Mouse (Mus musculus) brain, embryonic 18.5 days (tissue): ENCODE measurements around the gene Spats2.

ENCODE experiments used
- DNase-seq: peaks from one replicate; pipeline ENCODE4 v3.0.0-alpha.2; 2012; ENCODE audit warnings: low read depth, low spot score

Gene Spats2

DNA sequence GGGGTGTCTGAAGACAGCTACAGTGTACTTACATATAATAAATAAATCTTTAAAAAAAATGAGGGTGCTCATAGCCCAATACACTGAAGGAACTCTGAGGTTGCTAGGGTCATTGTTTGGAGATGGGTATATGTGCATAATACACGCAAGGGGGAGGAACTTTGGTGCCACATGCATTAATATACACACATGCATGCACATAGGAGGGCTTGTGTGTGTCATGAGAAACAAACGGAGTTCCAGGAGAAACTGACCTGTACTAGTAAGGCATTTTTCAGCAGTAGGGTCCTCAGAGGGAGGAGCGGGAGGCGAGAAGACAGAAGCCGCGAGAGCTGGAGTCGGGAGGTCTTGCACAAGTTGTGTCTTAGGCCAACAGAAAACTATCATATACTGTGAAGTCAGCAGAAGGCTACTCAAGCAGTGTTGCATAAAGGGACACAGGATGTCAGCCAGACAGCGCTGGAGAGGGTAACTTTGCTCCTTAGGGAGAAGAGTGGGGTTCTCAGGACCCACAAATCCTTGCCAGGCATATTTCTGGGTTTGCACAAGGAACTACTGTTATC is 133.5 kb downstream of the Spats2 start:
- DNase-seq, result no peak

DNA sequence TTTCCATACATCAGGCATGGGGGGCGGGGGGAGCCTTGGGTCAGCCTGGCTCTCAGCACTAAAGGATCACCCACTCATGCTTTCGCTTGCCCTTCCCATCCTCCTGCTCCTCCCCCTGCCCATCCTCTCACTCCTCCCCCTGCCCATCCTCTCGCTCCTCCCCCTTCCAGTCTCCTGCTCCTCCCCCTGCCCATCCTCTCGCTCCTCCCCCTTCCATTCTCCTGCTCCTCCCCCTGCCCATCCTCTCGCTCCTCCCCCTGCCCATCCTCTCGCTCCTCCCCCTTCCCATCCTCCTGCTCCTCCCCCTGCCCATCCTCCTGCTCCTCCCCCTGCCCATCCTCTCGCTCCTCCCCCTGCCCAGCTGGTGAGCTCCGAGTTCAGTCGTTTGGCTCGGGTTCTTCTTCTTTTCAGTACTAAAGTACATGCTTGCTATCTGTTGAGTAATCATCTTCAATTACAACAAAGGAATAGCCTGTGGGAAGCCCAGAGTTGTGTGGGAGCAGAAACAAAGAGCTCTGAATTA is 134.1 kb downstream of the Spats2 start:
- DNase-seq, result no peak

DNA sequence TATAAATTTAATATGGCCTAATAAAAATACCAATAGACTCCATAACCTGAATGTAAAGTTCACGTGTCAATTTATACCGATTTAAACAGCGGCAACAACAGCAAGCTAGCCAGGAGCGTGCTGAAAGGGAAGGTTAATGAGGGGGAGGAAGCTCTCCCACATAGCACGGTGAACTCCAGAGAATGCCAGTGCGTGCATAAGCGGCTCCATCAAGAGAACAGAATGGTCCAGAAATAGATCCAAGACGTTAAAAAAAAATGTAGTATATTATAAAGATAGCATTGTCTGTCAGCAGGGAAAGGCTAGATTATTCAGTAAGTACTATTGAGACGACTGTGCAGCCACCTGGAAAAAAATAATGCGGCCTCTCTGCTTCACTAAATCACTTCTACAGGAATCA is 137.0 kb downstream of the Spats2 start:
- no peak for DNase-seq
